Mouse (Mus musculus): ENCODE results near the gene Taf6. TPM values are rescaled to one million over a fixed set of nuclear protein-coding genes. Genes with fewer than 3 reads are reported as not detected.

The Taf6 gene
- polyA plus RNA-seq, 1 experiment from 2014 or later = 69.2 TPM

MicroRNAs within 50 kb of the gene (microRNA counts, 519-probe panel; counts per million panel counts)
- 3,498 counts per million, percentile 89 among the panel's probes with 10 or more counts for microRNA mmu-miR-106b
- 4,033 counts per million, percentile 96 among the panel's probes with 10 or more counts for microRNA mmu-miR-25
- microRNA mmu-miR-93 = 3,498 counts per million, percentile 89 among the panel's probes with 10 or more counts

Small RNA genes lying within 50 kb of the gene (microRNA-seq; reads per million reads assigned to microRNA genes)
- 6,441 reads per million, percentile 91 among the genes with 10 or more reads in this experiment for gene Mir106b
- 555 reads per million, percentile 68 among the genes with 10 or more reads in this experiment for gene Mir25
- gene Mir93 = 9,542 reads per million, percentile 93 among the genes with 10 or more reads in this experiment

Other genes starting within 250 kb of the Taf6 start
- 0.34 and 0.50 TPM in 2 replicates for gene Gjc3, start 224.4 kb downstream of the Taf6 start, polyA plus RNA-seq (2015; fragmentation: Nextera tagmentation; extraction: Ambion mirVana)
- 0.34 and 0.37 TPM in 2 replicates for gene Azgp1, start 205.9 kb downstream of the Taf6 start, polyA plus RNA-seq (2015; fragmentation: Nextera tagmentation; extraction: Ambion mirVana)
- not detected in 2 replicates for gene Smok3a, start 166.2 kb downstream of the Taf6 start, polyA plus RNA-seq (2015; fragmentation: Nextera tagmentation; extraction: Ambion mirVana)
- gene Smok3b, start 166.0 kb downstream of the Taf6 start, polyA plus RNA-seq (2015; fragmentation: Nextera tagmentation; extraction: Ambion mirVana) = not detected in 2 replicates
- not detected in 2 replicates for gene Smok3c, start 134.3 kb downstream of the Taf6 start, polyA plus RNA-seq (2015; fragmentation: Nextera tagmentation; extraction: Ambion mirVana)
- 11.1 and 12.3 TPM in 2 replicates for gene Zkscan1, start 102.4 kb downstream of the Taf6 start, polyA plus RNA-seq (2015; fragmentation: Nextera tagmentation; extraction: Ambion mirVana)
- gene Zscan21, start 70.5 kb downstream of the Taf6 start, polyA plus RNA-seq (2015; fragmentation: Nextera tagmentation; extraction: Ambion mirVana) = 40.8 and 44.2 TPM in 2 replicates
- gene Zfp113, start 31.7 kb downstream of the Taf6 start, polyA plus RNA-seq (2015; fragmentation: Nextera tagmentation; extraction: Ambion mirVana) = 11.7 and 11.8 TPM in 2 replicates
- gene Cops6, start 26.4 kb downstream of the Taf6 start, polyA plus RNA-seq (2015; fragmentation: Nextera tagmentation; extraction: Ambion mirVana) = 282 and 303 TPM in 2 replicates
- 16.7 and 17.1 TPM in 2 replicates for gene Ap4m1, start 15.4 kb downstream of the Taf6 start, polyA plus RNA-seq (2015; fragmentation: Nextera tagmentation; extraction: Ambion mirVana)
- gene Mcm7, start 15.0 kb downstream of the Taf6 start, polyA plus RNA-seq (2015; fragmentation: Nextera tagmentation; extraction: Ambion mirVana) = 128 and 147 TPM in 2 replicates
- 29.9 and 33.7 TPM in 2 replicates for gene Cnpy4, start within 50 bp of the Taf6 start, polyA plus RNA-seq (2015; fragmentation: Nextera tagmentation; extraction: Ambion mirVana)
- gene Mblac1, start 6.9 kb upstream of the Taf6 start, polyA plus RNA-seq (2015; fragmentation: Nextera tagmentation; extraction: Ambion mirVana) = 5.7 and 7.0 TPM in 2 replicates
- not detected in 2 replicates for gene Nxpe5, start 38.4 kb upstream of the Taf6 start, polyA plus RNA-seq (2015; fragmentation: Nextera tagmentation; extraction: Ambion mirVana)
- 101 and 107 TPM in 2 replicates for gene Lamtor4, start 68.0 kb upstream of the Taf6 start, polyA plus RNA-seq (2015; fragmentation: Nextera tagmentation; extraction: Ambion mirVana)
- 3.7 and 3.9 TPM in 2 replicates for gene BC037034, start 76.6 kb upstream of the Taf6 start, polyA plus RNA-seq (2015; fragmentation: Nextera tagmentation; extraction: Ambion mirVana)
- 0.80 and 0.92 TPM in 2 replicates for gene Gal3st4, start 85.4 kb upstream of the Taf6 start, polyA plus RNA-seq (2015; fragmentation: Nextera tagmentation; extraction: Ambion mirVana)
- gene Gm43720, start 92.5 kb upstream of the Taf6 start, polyA plus RNA-seq (2015; fragmentation: Nextera tagmentation; extraction: Ambion mirVana) = 0.06 TPM in 2 replicates
- 11.2 and 13.1 TPM in 2 replicates for gene Gpc2, start 92.6 kb upstream of the Taf6 start, polyA plus RNA-seq (2015; fragmentation: Nextera tagmentation; extraction: Ambion mirVana)
- gene Stag3, start 92.8 kb upstream of the Taf6 start, polyA plus RNA-seq (2015; fragmentation: Nextera tagmentation; extraction: Ambion mirVana) = 2.0 and 3.2 TPM in 2 replicates
- 0.44 and 0.47 TPM in 2 replicates for gene Pvrig, start 154.5 kb upstream of the Taf6 start, polyA plus RNA-seq (2015; fragmentation: Nextera tagmentation; extraction: Ambion mirVana)

Data from intestine, embryonic 16.5 days (tissue).